Mouse (Mus musculus) right cerebral cortex, adult 2 months (tissue): ENCODE results near the gene Antxr2.

Experiments used
- DNase-seq, 2 experiments: peaks; one replicate each; pipeline ENCODE4 v3.0.0; 2021 to 2022; ENCODE audit warnings: low spot score in 2 of 2

Gene Antxr2

DNA sequence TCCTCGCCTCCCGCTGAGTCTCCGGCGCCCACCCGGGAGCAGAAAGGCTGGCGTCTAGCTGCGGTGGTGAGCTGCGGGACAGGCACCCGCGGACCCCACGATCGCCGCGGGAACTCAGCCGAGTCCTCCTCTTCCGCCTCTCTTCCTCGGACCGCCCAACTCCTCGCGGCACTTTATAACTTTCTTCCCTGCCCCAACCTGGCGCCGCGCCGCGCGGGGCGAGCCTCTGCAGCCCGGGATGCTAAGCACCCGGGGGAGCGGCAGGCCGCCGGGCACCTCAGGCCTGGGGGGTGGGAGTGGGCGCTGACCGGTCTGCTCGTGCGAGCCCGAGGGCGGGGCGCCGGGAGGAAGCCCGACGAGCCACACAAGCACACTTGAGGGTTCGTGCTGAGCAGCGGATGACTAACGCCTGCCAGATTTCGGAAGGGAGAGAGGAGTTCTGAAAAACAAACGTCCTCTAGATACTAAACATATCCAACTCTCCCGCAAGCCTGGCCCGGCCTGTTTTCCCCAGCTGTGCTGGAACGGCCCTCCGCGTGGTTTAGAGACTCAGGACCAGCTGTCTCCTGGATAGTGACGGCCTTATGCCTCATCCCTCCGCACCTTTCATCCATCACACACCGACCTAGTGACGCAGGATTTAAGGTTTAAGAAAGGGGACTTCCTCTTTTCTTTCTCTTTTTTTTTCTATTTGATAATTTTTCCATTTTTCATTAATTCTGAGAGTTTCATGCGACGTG, at the start of gene Antxr2:
Gene Antxr2, minus strand, starts transcription at position 142 of the 740 bp plus-strand sequence.
- peak; percentile 57 to 59 for DNase-seq

DNA sequence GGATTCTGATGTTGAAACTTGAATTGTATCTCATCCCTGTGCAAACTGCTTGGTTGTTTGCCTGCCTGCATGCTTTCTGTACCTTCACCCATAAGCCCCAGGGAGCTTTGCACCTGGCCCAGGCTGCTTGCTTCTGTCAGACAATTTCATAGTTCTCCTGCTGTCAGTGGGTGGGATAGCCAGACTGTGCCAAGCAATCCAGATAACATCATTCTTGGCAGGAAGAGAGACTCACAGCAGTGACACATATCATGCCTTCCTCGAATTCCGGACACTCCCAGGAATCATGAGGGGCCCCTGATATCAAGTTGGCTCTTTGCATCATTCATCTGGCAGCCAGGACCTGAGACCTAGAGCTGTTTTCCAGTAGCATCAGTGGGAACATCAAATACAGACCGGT, 45.8 kb upstream of the Antxr2 start:
- peak in 1 of 2 experiments; percentile 4 for DNase-seq

DNA sequence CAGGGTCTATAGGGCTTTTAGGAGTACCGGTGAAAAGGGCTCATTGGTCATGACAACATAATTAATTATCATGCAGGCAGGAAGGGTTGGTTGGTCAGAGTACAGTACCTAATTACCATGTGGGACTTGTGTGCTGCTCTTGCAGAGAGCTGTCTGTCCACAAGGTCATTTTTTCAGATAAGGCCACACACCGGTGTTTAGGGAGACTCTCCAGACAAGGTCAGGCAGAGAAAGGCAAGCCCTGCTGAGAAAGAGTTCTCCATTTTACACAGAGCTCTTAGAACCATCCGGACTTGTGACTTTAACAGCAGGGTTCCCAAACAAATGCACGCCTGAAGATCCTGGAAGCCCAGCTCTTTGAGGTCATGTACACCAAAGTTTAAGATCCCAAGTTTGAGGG, 38.3 kb upstream of the Antxr2 start:
- no peak for DNase-seq

DNA sequence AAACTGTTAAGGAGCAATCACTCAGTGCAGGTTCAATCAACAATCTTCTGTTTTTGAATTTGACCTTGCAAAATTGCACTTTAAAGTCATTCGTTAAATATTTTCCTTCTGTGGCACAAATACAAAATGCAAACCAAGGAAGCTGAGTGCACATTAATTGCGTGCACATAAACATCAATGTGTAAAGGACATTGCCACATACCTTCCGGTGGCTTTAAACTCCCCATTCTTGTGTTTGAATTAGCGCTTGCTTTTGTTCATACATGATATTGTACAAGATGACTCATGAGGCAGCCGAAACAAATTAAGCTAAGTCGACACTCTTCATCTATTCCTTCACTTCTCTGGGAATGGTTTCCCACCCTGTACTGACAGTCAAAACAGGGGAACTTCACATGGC, 24.4 kb upstream of the Antxr2 start:
- no peak for DNase-seq

DNA sequence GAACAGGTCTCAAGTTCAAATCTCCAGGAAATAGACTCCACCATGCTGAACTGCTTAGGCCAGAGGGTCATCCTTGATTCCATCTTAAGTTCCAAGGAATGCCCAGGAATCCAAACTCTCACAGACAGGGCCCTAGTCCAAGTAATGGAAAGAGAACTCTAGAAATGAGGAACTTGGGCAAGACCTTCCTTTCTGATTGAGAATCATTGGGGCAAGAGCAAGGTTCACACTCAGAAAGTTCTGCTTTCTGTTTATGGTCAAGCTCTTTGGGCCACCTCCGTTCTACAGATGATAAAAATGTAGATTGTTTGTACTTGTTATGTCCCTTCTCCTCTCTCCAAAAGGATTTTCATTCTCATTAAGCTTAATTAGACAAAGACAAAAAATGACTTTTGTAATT, 24.0 kb upstream of the Antxr2 start:
- DNase-seq: no peak

DNA sequence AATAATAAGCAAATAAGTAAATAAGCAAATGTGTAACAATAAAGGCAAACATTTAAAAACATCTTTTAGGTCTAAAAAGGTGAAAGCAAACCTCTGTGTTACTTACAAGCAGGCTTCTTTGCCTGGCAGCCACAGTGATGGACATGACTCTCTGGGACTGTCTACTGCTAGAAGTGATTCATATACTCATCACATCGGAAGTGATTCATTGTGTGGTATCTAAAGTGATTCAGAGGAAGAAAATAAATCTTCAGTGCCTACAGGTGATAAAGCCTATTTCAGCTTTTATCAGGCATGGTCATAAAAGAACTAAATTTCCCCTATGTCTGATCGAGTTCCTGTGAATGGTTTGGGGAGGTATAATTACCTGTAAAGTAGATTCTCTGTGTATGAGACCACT, 4.1 kb upstream of the Antxr2 start:
- DNase-seq: no peak

DNA sequence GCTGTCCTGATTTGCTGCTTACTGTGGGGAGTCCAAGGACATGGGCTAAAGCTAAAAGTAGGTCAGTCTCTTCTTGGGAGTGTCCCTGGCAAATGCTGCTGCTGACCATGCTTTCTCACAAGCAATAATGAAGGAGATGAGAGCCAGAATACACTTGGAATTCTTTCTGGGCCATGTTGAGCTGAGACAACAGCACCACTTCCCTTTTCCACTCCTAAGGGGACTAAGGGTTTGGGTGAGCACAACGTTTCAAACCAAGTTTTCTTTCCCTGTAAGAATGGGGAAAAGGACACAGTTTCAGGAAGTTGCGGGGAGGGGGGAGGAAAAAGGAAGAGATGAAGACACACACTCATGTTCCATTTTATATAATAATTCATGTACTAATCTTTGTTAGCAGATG, 3.4 kb upstream of the Antxr2 start:
- DNase-seq: no peak

DNA sequence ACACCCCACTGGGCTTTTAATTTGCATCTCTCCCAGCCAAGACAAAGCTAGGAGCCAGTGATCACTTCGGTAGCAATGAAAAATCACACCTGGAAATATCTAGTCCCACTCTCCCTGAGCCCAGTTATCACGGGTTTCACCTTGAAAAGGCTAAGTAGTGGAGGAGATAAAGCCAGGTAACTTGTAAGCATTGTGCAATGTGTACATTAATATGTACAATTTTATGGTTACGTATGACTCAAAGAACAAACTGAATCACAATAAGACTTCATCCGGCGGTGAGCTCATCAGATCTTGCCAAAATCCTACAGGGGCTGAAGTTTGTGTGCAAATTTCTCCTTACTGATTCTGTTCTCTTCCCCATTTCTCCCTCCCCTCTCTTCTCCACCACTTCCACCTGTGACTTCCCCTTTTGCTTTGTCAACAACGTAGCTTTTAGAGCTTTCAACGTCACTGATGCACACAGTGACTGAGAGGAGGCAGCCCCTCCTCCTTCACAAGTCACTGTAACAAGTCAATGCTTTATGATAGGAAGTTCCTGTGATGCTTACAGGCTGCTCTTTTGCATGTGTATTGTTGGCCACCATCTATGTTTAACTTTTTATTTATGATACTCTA, 2.1 kb upstream of the Antxr2 start:
- no peak for DNase-seq

DNA sequence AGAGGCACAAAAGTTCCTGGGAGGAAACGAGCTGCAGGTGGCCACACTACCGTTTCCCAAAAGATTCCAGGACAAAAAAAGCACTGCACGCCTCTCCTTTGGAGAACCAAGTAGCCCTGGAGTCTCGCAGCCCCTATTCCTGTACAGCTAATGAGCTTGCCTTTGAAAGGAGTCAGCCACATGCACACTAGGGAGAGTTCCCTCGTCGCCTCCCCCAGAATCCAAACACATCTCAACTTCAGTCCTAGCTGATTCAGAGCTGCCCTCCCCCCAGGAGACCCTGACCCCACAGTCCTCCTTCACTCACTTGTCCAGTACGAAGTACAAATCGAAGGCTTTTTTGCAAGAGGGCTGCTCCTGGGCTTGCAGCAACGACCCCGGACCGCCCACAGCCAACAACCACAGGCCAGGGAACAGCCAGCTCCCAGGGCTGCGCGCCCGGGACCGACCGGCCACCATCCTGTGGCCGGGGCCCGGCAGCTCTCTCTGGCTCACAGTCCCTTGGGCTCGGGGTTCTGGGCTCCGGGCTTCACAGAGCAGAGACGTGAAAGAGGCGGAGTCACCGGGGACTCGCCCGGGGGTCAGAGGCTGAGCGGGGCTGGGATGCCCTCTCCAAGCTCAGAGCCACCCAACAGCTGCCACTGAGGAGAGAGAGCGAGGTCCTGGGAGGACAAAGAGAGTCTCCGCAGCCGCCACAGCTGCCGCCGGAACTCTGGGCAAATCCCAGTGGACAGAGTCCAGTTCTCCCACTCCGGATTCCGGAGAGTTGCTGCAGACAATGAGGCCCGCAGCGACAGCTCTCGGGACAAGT, 547 bp downstream of the Antxr2 start:
- DNase-seq: peak in 1 of 2 experiments; percentile 23

DNA sequence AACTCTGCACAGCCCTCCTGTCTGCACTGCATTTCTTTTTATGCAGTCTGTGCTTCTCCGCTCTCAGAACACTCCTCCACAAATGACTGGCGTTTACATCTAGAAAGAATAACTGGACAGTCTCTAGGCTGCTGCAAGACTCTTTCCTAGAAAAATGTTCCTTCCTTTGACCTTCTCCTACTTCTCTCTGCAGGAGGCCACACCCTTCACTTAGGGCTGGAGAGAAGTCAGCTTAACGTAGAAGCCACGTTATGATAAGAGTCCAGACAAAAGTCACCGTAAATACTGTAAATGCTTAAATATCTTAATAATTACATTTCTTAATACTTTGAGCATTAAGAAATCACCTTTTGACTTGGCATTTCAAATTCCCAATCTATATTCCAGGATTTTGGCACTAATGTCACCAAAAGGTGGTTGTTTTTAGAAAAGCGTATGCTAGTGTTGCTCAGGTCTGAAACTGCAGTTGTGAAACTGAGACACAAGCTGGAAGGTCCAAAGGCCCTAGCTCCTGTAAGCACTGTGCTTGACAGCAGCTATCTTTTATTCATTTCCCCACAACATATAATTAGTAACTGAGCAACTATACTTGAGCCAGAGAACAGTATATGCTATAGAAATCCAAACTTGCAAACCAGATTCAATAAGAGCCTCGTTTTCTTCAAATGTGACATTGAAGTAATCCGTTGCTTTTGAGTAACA, 3.0 kb downstream of the Antxr2 start:
- no peak for DNase-seq

DNA sequence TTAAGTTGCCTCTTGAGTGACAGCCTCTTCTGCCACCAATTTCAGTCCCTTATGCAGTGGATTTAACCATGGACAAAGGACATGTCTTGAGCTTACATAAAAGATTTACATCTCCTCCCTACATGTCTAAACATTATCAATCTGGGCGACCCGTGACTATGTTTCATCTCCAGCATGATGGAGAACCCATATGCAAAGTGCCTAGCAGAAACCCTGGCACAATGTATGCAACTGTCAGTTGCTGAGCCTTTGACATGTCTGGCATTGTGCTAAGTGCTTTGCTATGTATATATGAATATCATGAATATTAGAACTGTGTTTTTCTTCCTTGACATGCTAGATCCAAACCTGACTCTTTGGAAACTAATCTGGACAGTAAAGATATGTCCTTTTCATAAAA, 4.9 kb downstream of the Antxr2 start:
- no peak for DNase-seq

DNA sequence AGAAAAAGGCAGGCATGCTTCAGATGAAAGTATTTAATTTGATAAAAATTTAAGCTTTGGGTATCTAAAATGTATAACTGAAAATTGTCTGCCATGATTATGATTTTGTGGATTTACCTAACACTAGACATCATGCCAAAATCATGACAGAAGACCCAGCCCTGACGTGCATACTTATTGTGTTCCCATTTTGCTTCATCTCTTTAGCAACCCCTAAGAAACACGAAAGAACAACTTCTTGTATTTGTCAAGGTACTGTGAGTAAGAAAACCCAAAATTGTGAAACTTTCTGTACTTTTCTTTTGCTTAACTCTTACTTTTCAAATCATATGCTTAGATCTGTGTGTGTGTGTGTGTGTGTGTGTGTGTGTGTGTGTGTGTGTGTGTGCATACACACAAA, 6.3 kb downstream of the Antxr2 start:
- no peak for DNase-seq

DNA sequence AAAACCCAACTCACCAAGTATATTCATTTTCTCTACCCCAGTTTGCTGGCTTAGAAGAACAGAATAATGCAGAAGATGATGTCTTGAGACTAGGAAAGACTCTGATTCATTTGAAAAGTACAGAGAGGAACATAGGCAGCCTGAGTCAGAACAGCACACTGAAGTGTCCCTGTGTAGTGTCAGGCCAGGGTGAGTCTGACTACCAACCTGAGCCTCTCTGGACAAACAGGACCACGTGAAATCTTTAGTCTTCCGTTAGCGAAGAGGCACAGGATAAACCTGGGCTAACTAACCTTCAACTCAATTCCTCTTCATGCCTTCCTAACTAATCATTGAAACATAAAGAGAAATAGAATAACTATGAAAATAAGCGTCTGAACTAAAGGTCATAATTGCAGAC, 9.3 kb downstream of the Antxr2 start:
- no peak for DNase-seq

DNA sequence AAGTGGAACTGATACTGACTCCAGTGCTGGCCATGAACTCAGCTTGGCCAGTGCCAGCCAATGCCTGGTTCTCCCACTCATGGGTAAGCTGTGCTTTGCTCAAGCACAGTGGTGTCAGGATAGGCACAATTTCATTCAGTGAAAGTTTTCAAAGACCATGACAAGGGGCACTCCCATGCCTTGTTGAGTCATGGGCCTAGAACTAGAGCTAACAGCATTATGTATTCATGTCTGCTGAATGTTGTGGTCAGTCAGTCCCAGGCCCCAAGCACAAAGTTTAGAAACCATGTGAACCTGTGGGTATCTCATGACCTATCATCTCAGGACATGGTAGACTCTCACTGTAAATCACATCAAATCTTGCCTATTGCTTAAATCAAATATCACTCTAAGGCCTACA, 10.2 kb downstream of the Antxr2 start:
- DNase-seq: no peak

DNA sequence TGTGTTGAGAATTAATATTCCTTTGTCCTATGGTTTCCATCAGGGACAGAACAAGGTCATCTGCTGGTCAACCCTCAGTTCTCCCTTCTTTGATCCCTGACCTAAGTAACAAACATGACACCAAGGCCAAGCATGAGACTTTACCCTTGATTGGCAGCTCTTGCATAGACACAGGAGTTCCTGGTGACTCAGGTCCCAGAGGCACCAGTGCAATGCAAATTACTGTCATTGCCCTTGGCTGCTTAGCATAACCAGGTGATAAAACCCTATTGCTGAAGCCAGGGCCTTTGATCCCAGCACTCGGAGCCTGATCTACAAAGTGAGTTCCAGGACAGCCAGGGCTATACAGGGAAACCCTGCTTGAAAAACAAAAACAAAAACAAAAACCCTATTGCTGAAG, 11.4 kb downstream of the Antxr2 start:
- no peak for DNase-seq

DNA sequence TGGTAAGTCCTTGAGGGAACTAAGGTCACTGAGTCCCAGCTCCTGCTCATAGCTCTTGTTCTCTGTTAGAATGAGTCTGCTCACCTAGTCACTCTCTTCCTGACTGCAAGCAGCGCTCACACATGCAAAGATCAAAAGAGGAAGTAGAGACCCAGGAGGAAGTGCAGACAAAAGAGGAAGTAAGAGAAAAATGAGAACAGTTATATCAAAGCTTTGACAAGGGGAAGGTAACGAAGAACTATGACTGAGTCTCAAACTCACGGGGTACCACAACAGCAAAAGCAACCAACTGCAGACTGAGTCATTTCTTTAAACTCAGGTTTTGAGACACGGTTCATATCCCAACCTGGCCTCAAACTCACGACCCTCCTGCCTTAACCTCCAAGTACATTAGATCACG, 12.7 kb downstream of the Antxr2 start:
- DNase-seq: no peak

DNA sequence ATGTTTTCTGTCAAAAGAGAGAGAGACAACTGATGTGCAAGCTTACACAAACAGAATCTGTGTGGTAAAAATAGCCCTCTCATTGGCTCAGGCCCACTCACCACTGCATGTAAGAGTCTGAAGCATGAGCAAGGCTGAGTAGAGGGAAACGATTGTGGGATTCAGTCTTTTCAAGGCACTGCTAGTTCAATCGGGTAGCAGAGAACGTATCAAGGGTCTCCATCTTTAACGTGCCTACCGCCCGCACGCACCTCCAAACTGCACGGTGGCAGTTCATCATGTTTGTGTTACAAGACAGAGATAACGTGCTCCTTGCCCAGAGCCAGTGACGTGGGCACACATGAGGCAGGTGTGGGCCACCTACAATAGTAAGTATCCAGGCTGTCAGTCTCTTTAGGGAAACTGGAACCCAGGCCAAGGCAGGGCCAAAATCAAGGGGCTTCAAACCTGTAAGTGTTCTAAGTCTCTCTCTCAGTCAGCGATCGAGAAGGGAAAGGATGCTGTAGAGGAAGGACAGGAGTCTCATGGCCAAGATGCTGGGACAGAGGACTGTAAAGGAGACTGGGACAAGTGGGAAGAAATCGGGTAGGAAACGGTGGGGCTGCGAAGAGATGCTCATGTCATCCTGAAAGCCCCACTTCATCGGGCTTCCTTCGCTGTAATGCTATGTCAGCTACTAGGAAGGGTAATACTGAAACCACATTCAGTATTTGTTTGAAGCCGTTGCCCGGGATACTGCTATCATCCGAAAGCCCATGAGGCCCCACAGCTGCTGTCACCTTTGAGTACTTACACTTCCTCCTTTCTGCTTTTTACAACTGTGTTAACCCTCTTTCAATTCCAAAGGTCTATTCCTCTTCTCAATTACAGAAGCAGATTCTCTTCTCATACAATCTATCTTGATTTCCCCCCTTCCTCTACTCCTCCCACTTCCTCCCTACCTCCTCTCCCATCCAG, 14.3 kb downstream of the Antxr2 start:
- no peak for DNase-seq

DNA sequence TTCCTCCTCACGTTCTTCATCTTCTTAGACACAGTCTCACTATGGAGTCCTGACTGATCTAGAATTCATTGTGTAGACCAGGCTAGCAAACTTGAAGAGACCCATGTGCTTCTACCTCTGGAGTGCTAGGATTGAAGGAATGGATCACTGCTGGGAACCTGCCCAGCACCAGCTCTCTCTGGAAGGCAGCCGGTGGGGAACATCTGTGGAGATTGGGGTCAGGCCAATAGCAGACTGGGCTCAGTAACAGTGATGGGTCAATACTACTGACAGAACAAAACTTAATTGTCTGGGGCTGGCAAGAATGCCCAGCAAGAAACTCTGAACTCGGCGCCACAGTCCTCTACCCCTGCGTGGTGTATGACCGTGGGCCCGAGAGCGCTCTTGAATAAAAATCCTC, 25.1 kb downstream of the Antxr2 start:
- DNase-seq: no peak

DNA sequence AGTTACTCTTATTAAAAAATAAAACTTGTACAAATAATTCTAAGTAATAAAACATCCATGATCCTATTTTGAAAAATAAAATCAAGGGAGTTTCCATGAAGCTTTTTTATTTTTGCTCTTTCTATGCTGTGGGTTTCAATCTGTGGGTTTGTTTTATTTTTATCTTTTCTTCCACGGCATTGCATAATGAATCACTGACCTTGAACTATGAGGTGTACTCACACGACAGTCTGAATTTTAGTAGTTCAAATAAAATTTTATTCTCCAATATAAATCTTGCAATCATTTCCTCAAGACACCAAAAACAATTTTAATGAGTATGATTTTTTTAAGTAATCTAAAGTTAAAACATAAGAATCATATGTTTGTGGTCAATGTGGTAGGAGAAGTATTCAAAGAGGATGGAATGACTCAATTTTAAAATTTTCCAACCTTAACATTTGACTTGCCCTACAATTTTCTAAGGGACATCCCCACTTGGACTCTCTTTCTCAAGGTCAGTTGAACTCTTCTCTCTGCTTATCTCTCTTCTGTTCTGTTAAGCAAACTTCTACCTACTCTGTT, 31.5 kb downstream of the Antxr2 start:
- no peak for DNase-seq

DNA sequence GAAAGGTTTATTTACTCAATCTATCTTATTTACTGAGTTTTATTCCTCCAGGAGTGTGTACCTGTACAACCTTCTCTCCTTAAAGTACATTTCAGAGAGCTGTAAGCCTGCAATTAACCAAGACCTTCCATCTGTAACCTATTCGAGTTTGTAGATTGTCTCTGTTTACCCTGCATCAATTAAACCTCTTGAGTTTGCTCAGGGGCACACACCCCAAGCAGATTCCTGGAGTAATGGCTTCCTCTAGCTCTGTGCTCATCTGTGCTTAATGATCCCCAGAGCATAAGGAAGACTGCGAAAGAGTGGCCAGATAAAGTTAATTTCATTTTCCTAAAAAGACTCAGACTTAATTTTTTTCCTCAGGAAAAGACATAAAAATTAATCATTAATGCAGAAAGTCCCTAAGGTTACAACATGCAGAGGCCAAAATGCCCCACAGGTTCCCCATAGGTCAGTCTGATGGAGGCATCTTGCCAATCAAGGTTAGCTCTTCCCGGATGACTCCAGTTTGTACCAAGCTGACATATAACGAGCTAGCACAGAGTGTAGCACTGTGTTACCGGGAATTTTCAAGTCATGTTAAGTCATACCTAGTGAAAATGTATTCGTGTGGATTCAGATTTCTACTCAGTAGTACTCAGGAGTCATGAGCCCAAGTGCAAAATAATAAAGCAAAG, 34.2 kb downstream of the Antxr2 start:
- no peak for DNase-seq
